Mouse (Mus musculus) small intestine, adult 2 months (tissue): ENCODE results near the gene Syne1.

Source experiments
- CTCF ChIP-seq: fragments of 200-500 bp; IDR thresholded peaks from 2 replicates; pipeline ENCODE4 v1.5.1; 2012; ENCODE audit warnings: low read depth, mild to moderate bottlenecking, control low read depth, inconsistent platforms, low read length, moderate library complexity, mixed read lengths; ENCODE audit not compliant: insufficient replicate concordance, insufficient read length; ENCODE audit errors: extremely low read depth
- POLR2A ChIP-seq: fragments of 200-500 bp; IDR thresholded peaks from 2 replicates; pipeline ENCODE4 v1.6.1; 2012; ENCODE audit warnings: low read depth, mild to moderate bottlenecking, control low read depth, inconsistent platforms, low read length, moderate library complexity

GRCm38 (mm10) chr10:5550168-5551021 is 887 bp downstream of the Syne1 start:
- TF ChIP-seq POLR2A (no peak), CTCF (no peak)
